Mouse (Mus musculus): ENCODE measurements around the gene Nlrc5. TPM values are rescaled to one million over a fixed set of nuclear protein-coding genes. Genes with fewer than 3 reads are reported as not detected.

Gene Nlrc5
- polyA plus RNA-seq (2015; fragmentation: Nextera tagmentation; extraction: Ambion mirVana), result 0.28 and 0.45 TPM in 2 replicates

- peak within 1 kb of the TSS; percentile 96 for H3K4me2 ChIP-seq (ENCODE audit: low read depth, low read length)
- H3K27ac ChIP-seq (ENCODE audit: low read length), result no peak within 1 kb of the TSS
- under 1% methylated on average over 29 of the region's 29 CpGs for WGBS
- no peaks in the 10 kb centered on the region for H3K27me3 ChIP-seq (ENCODE audit: control insufficient read depth, insufficient read depth, low read length)
- H3K9me3 ChIP-seq (replicated peaks; ENCODE audit: control insufficient read depth, low read length), result no peaks in the 10 kb centered on the region
- ATAC-seq (ENCODE audit: insufficient read depth, low FRiP score), result peak; percentile 56; the same call in 1 of the 2 replicates
- H3K4me1 ChIP-seq (ENCODE audit: control insufficient read depth, insufficient read depth, low read length), result peaks cover 5% of the 10 kb centered on the region
- H3K4me3 ChIP-seq (replicated peaks; ENCODE audit: low read length), result peak within 1 kb of the TSS; percentile 55
- H3K9ac ChIP-seq (ENCODE audit: low read length), result peak within 1 kb of the TSS; percentile 63
- no peaks in the 10 kb centered on the region for H3K36me3 ChIP-seq (ENCODE audit: control insufficient read depth, insufficient read depth, low read length)
These were observed at the start of gene Nlrc5 for GRCm38 (mm10) chr8:94433981-94434466. TSS of gene Nlrc5 (plus strand) at chr8:94434356.

GRCm38 (mm10) chr8:94385506-94386213 lies 48.5 kb upstream of the Nlrc5 start:
- peak overlapping the region; percentile 98 for H3K9ac ChIP-seq (ENCODE audit: low read length)
- peak; percentile 10; the same call in 1 of the 2 replicates for ATAC-seq (ENCODE audit: insufficient read depth, low FRiP score)

GRCm38 (mm10) chr8:94386214-94387026 lies 47.7 kb upstream of the Nlrc5 start, which contains the start of gene Herpud1:
TSS of gene Herpud1 (plus strand) at chr8:94386438.
- peak within 1 kb of the TSS; percentile 98 for H3K9ac ChIP-seq (ENCODE audit: low read length)
- peak within 1 kb of the TSS; percentile 91 for H3K27ac ChIP-seq (ENCODE audit: low read length)
- H3K4me3 ChIP-seq (replicated peaks; ENCODE audit: low read length), result peak within 1 kb of the TSS; percentile 71
- peak; percentile 98 for ATAC-seq (ENCODE audit: insufficient read depth, low FRiP score)
- no peaks in the 10 kb centered on the region for H3K27me3 ChIP-seq (ENCODE audit: control insufficient read depth, insufficient read depth, low read length)
- peaks cover 22% of the 10 kb centered on the region for H3K36me3 ChIP-seq (ENCODE audit: control insufficient read depth, insufficient read depth, low read length)
- H3K4me2 ChIP-seq (ENCODE audit: low read depth, low read length), result peak within 1 kb of the TSS; percentile 87
- under 1% methylated on average over 65 of the region's 65 CpGs for WGBS
- H3K9me3 ChIP-seq (replicated peaks; ENCODE audit: control insufficient read depth, low read length), result no peaks in the 10 kb centered on the region
- peaks cover 11% of the 10 kb centered on the region for H3K4me1 ChIP-seq (ENCODE audit: control insufficient read depth, insufficient read depth, low read length)

More at GRCm38 (mm10) chr8:94385506-94386213, 48.5 kb upstream of the Nlrc5 start:
- WGBS, result 24% methylated on average over 20 of the region's 20 CpGs
- peaks cover 11% of the 10 kb centered on the region for H3K4me1 ChIP-seq (ENCODE audit: control insufficient read depth, insufficient read depth, low read length)
- H3K9me3 ChIP-seq (replicated peaks; ENCODE audit: control insufficient read depth, low read length), result no peaks in the 10 kb centered on the region
- H3K27me3 ChIP-seq (ENCODE audit: control insufficient read depth, insufficient read depth, low read length), result no peaks in the 10 kb centered on the region
- H3K36me3 ChIP-seq (ENCODE audit: control insufficient read depth, insufficient read depth, low read length), result peaks cover 14% of the 10 kb centered on the region
- peak overlapping the region; percentile 87 for H3K4me2 ChIP-seq (ENCODE audit: low read depth, low read length)
- H3K27ac ChIP-seq (ENCODE audit: low read length), result peak overlapping the region; percentile 88
- peak overlapping the region; percentile 71 for H3K4me3 ChIP-seq (replicated peaks; ENCODE audit: low read length)

- ATAC-seq (ENCODE audit: insufficient read depth, low FRiP score), result peak; percentile 71
- 1% methylated on average over 25 of the region's 25 CpGs for WGBS
- Histone ChIP-seq H3K4me3 (replicated peaks; ENCODE audit: low read length) (peak overlapping the region; percentile 71), H3K4me1 (ENCODE audit: control insufficient read depth, insufficient read depth, low read length) (peaks cover 11% of the 10 kb centered on the region), H3K36me3 (ENCODE audit: control insufficient read depth, insufficient read depth, low read length) (peaks cover 29% of the 10 kb centered on the region), H3K9me3 (replicated peaks; ENCODE audit: control insufficient read depth, low read length) (no peaks in the 10 kb centered on the region), H3K27ac (ENCODE audit: low read length) (peak overlapping the region; percentile 91), H3K27me3 (ENCODE audit: control insufficient read depth, insufficient read depth, low read length) (no peaks in the 10 kb centered on the region), H3K4me2 (ENCODE audit: low read depth, low read length) (peak overlapping the region; percentile 51), H3K9ac (ENCODE audit: low read length) (peak overlapping the region; percentile 98)
These were observed 47.0 kb upstream of the Nlrc5 start for GRCm38 (mm10) chr8:94387027-94387684.

- Histone ChIP-seq H3K27ac (ENCODE audit: low read length) (peak overlapping the region; percentile 91), H3K9me3 (replicated peaks; ENCODE audit: control insufficient read depth, low read length) (no peaks in the 10 kb centered on the region), H3K9ac (ENCODE audit: low read length) (peak overlapping the region; percentile 98), H3K36me3 (ENCODE audit: control insufficient read depth, insufficient read depth, low read length) (peaks cover 35% of the 10 kb centered on the region), H3K4me3 (replicated peaks; ENCODE audit: low read length) (peak overlapping the region; percentile 71), H3K4me1 (ENCODE audit: control insufficient read depth, insufficient read depth, low read length) (peaks cover 11% of the 10 kb centered on the region), H3K27me3 (ENCODE audit: control insufficient read depth, insufficient read depth, low read length) (no peaks in the 10 kb centered on the region), H3K4me2 (ENCODE audit: low read depth, low read length) (peak overlapping the region; percentile 51)
- 14% methylated on average over 6 of the region's 6 CpGs for WGBS
- ATAC-seq (ENCODE audit: insufficient read depth, low FRiP score), result peak; percentile 0; the same call in 1 of the 2 replicates
These were observed 46.4 kb upstream of the Nlrc5 start for GRCm38 (mm10) chr8:94387785-94388184.

- H3K36me3 ChIP-seq (ENCODE audit: control insufficient read depth, insufficient read depth, low read length), result peaks cover 49% of the 10 kb centered on the region
- no peak for ATAC-seq (ENCODE audit: insufficient read depth, low FRiP score)
- H3K27ac ChIP-seq (ENCODE audit: low read length), result no peak overlapping the region
- peaks cover 11% of the 10 kb centered on the region for H3K4me1 ChIP-seq (ENCODE audit: control insufficient read depth, insufficient read depth, low read length)
- no peak overlapping the region for H3K4me3 ChIP-seq (replicated peaks; ENCODE audit: low read length)
- no peak overlapping the region for H3K4me2 ChIP-seq (ENCODE audit: low read depth, low read length)
- no peak overlapping the region for H3K9ac ChIP-seq (ENCODE audit: low read length)
- H3K9me3 ChIP-seq (replicated peaks; ENCODE audit: control insufficient read depth, low read length), result no peaks in the 10 kb centered on the region
- WGBS, result 91% methylated on average over 6 of the region's 6 CpGs
- no peaks in the 10 kb centered on the region for H3K27me3 ChIP-seq (ENCODE audit: control insufficient read depth, insufficient read depth, low read length)
These were observed 44.6 kb upstream of the Nlrc5 start for GRCm38 (mm10) chr8:94389531-94389930.

GRCm38 (mm10) chr8:94390429-94390828 lies 43.7 kb upstream of the Nlrc5 start:
- WGBS, result 93% methylated on average over 6 of the region's 6 CpGs
- H3K27ac ChIP-seq (ENCODE audit: low read length), result no peak overlapping the region
- peaks cover 10% of the 10 kb centered on the region for H3K4me1 ChIP-seq (ENCODE audit: control insufficient read depth, insufficient read depth, low read length)
- peaks cover 57% of the 10 kb centered on the region for H3K36me3 ChIP-seq (ENCODE audit: control insufficient read depth, insufficient read depth, low read length)
- no peak overlapping the region for H3K4me2 ChIP-seq (ENCODE audit: low read depth, low read length)
- H3K9ac ChIP-seq (ENCODE audit: low read length), result no peak overlapping the region
- H3K27me3 ChIP-seq (ENCODE audit: control insufficient read depth, insufficient read depth, low read length), result no peaks in the 10 kb centered on the region
- no peak overlapping the region for H3K4me3 ChIP-seq (replicated peaks; ENCODE audit: low read length)
- ATAC-seq (ENCODE audit: insufficient read depth, low FRiP score), result no peak
- H3K9me3 ChIP-seq (replicated peaks; ENCODE audit: control insufficient read depth, low read length), result no peaks in the 10 kb centered on the region

- no peak overlapping the region for H3K27ac ChIP-seq (ENCODE audit: low read length)
- no peaks in the 10 kb centered on the region for H3K9me3 ChIP-seq (replicated peaks; ENCODE audit: control insufficient read depth, low read length)
- peaks cover 57% of the 10 kb centered on the region for H3K36me3 ChIP-seq (ENCODE audit: control insufficient read depth, insufficient read depth, low read length)
- WGBS, result 95% methylated on average over 8 of the region's 8 CpGs
- H3K4me3 ChIP-seq (replicated peaks; ENCODE audit: low read length), result no peak overlapping the region
- H3K27me3 ChIP-seq (ENCODE audit: control insufficient read depth, insufficient read depth, low read length), result no peaks in the 10 kb centered on the region
- no peak overlapping the region for H3K4me2 ChIP-seq (ENCODE audit: low read depth, low read length)
- ATAC-seq (ENCODE audit: insufficient read depth, low FRiP score), result no peak
- H3K4me1 ChIP-seq (ENCODE audit: control insufficient read depth, insufficient read depth, low read length), result peaks cover 7% of the 10 kb centered on the region; the same call in 1 of the 2 replicates
- no peak overlapping the region for H3K9ac ChIP-seq (ENCODE audit: low read length)
These were observed 43.2 kb upstream of the Nlrc5 start for GRCm38 (mm10) chr8:94390910-94391309.

Measured in stomach, embryonic 16.5 days (tissue).